Mouse (Mus musculus) heart, embryonic 11.5 days (tissue): Measurements from ENCODE around the gene Det1. TPM values are rescaled to one million over a fixed set of nuclear protein-coding genes. Genes with fewer than 3 reads are reported as not detected.

ENCODE experiments used
- ATAC-seq: fragments of 200-750 bp; cut with Nextera tagmentation; replicated peaks from 2 replicates; pipeline ENCODE4 v1.8.0; 2017; ENCODE audit warnings: moderate library complexity; ENCODE audit not compliant: insufficient number of reproducible peaks, low FRiP score, low TSS enrichment
- H3K27ac ChIP-seq: fragments of 300-500 bp; sonication (generic); 2 replicates; pipeline ENCODE4 v1.5.1; 2014; ENCODE audit warnings: mild to moderate bottlenecking, low read depth, low read length
- H3K27me3 ChIP-seq: fragments of 300-500 bp; sonication (generic); 2 replicates; pipeline ENCODE4 v1.6.1; 2014; ENCODE audit warnings: mild to moderate bottlenecking, low read length, mixed read lengths; ENCODE audit not compliant: control insufficient read depth, insufficient read depth
- H3K36me3 ChIP-seq: fragments of 300-500 bp; sonication (generic); 2 replicates; pipeline ENCODE4 v1.6.1; 2014; ENCODE audit warnings: mild to moderate bottlenecking, low read length, moderate library complexity, mixed read lengths; ENCODE audit not compliant: control insufficient read depth, insufficient read depth
- H3K4me1 ChIP-seq: fragments of 300-500 bp; sonication (generic); 2 replicates; pipeline ENCODE4 v1.6.1; 2014; ENCODE audit warnings: low read length; ENCODE audit not compliant: control insufficient read depth, insufficient read depth
- H3K4me2 ChIP-seq: fragments of 300-500 bp; sonication (generic); 2 replicates; pipeline ENCODE4 v1.6.1; 2014; ENCODE audit warnings: mild to moderate bottlenecking, moderate library complexity
- H3K4me3 ChIP-seq: fragments of 300-500 bp; sonication (generic); 2 replicates; pipeline ENCODE4 v1.5.1; 2014; ENCODE audit warnings: low read depth, low read length
- H3K9ac ChIP-seq: fragments of 300-500 bp; sonication (generic); 2 replicates; pipeline ENCODE4 v1.6.1; 2014; ENCODE audit warnings: mild to moderate bottlenecking, low read depth, low read length, moderate library complexity
- H3K9me3 ChIP-seq: fragments of 300-500 bp; sonication (generic); replicated peaks from 2 replicates; pipeline ENCODE4 v1.6.1; 2016; ENCODE audit warnings: low read length; ENCODE audit not compliant: control insufficient read depth
- WGBS: fragments of 180-500 bp; shearing (Covaris S2); extraction: QIAGEN DNeasy Blood & Tissue Kit; methylation state at CpG from one replicate; pipeline ENCODE4 v1.1.7; 2014; ENCODE audit not compliant: insufficient replicate concordance; 5-methylcytosine and 5-hydroxymethylcytosine counted together
- polyA plus RNA-seq: library from polyadenylated mRNA; unstranded; fragments of >200 nt; fragmentation: Nextera tagmentation; extraction: Ambion mirVana; gene quantifications from 2 replicates; pipeline ENCODE4 v1.2.1, GENCODE M21; 2014

Gene Det1
- polyA plus RNA-seq, 1 experiment from 2014 or later = 12.1 TPM

DNA sequence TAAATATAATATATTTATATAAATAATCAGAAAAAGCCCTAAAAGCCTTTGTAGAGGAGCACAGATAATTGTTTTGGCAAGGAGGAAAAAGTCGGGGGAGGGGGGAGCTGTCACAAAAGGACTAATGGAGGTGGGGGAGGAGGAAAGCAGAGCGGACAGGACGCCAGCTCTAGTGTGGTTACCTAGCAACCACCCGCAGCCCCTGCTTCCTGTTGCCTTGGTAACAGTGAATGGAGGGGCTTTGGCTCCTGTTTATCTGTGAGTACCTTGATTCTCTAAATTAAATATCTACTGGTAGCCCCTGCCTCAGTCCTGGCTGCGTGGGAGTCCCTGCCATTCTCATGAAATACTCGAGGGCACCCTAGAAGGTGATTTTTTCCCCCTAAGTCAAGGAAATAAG is 37.1 kb upstream of the Det1 start:
- Histone ChIP-seq H3K4me1 (peaks cover 5% of the 10 kb centered on the region), H3K27me3 (peaks cover 73% of the 10 kb centered on the region), H3K4me2 (no peak overlapping the region), H3K4me3 (no peak overlapping the region), H3K27ac (no peak overlapping the region), H3K9ac (no peak overlapping the region), H3K9me3 (no peaks in the 10 kb centered on the region), H3K36me3 (no peaks in the 10 kb centered on the region)
- ATAC-seq = no peak
- WGBS = 8% methylated on average over 6 of the region's 6 CpGs

GRCm38 (mm10) chr7:78883726-78884060 is 36.6 kb upstream of the Det1 start:
- no peak overlapping the region for H3K9ac ChIP-seq
- no peak for ATAC-seq
- H3K4me2 ChIP-seq = no peak overlapping the region
- no peaks in the 10 kb centered on the region for H3K36me3 ChIP-seq
- H3K9me3 ChIP-seq = no peaks in the 10 kb centered on the region
- H3K27me3 ChIP-seq = peaks cover 73% of the 10 kb centered on the region
- no peak overlapping the region for H3K27ac ChIP-seq
- peaks cover 5% of the 10 kb centered on the region for H3K4me1 ChIP-seq
- WGBS = 20% methylated on average over 8 of the region's 8 CpGs
- no peak overlapping the region for H3K4me3 ChIP-seq

- Histone ChIP-seq H3K9me3 (no peaks in the 10 kb centered on the region), H3K4me1 (peaks cover 5% of the 10 kb centered on the region), H3K27ac (no peak overlapping the region), H3K36me3 (no peaks in the 10 kb centered on the region), H3K9ac (no peak overlapping the region), H3K4me2 (peak overlapping the region; percentile 29; the same call in 1 of the 2 replicates), H3K27me3 (peaks cover 68% of the 10 kb centered on the region), H3K4me3 (peak overlapping the region; percentile 18; the same call in 1 of the 2 replicates)
- WGBS = 4% methylated on average over 34 of the region's 34 CpGs
- ATAC-seq = no peak
These were observed 36.1 kb upstream of the Det1 start for GRCm38 (mm10) chr7:78883016-78883725.

DNA sequence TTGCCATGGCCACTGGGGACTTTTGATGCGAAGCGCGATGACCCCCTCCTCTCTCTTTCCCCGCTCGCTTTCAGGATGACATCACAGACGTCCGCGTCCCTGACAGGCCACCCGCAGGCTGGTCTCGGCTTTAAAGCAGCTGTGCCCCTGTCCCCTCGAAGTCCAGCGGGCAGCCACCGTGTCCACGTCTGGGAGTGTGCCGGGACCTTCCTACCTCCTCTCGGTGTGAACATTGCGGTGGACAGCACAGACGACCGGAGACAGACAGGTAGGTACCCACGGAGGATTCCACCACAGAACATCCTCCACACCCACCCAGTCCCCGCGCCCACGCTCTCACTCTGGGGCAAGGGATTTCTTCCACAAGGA is 35.4 kb upstream of the Det1 start:
- Histone ChIP-seq H3K9ac (no peak overlapping the region), H3K4me2 (peak overlapping the region; percentile 47), H3K36me3 (no peaks in the 10 kb centered on the region), H3K4me1 (peaks cover 5% of the 10 kb centered on the region), H3K4me3 (peak overlapping the region; percentile 18), H3K27me3 (peaks cover 61% of the 10 kb centered on the region), H3K27ac (no peak overlapping the region), H3K9me3 (no peaks in the 10 kb centered on the region)
- WGBS = 4% methylated on average over 23 of the region's 23 CpGs
- no peak for ATAC-seq

GRCm38 (mm10) chr7:78881607-78882468 is 34.8 kb upstream of the Det1 start:
- Histone ChIP-seq H3K4me1 (peaks cover 5% of the 10 kb centered on the region), H3K9me3 (no peaks in the 10 kb centered on the region), H3K9ac (no peak overlapping the region), H3K27ac (no peak overlapping the region), H3K4me3 (peak overlapping the region; percentile 18; the same call in 1 of the 2 replicates), H3K36me3 (no peaks in the 10 kb centered on the region), H3K27me3 (peaks cover 56% of the 10 kb centered on the region), H3K4me2 (peak overlapping the region; percentile 47)
- ATAC-seq = no peak
- 20% methylated on average over 16 of the region's 16 CpGs for WGBS

- Histone ChIP-seq H3K9me3 (no peaks in the 10 kb centered on the region), H3K4me2 (no peak overlapping the region), H3K27ac (no peak overlapping the region), H3K4me3 (no peak overlapping the region), H3K27me3 (no peaks in the 10 kb centered on the region), H3K4me1 (no peaks in the 10 kb centered on the region), H3K9ac (no peak overlapping the region), H3K36me3 (no peaks in the 10 kb centered on the region)
- ATAC-seq = no peak
- WGBS = 60% methylated on average over 5 of the region's 5 CpGs
These were observed 25.8 kb upstream of the Det1 start for GRCm38 (mm10) chr7:78872831-78873230.

DNA sequence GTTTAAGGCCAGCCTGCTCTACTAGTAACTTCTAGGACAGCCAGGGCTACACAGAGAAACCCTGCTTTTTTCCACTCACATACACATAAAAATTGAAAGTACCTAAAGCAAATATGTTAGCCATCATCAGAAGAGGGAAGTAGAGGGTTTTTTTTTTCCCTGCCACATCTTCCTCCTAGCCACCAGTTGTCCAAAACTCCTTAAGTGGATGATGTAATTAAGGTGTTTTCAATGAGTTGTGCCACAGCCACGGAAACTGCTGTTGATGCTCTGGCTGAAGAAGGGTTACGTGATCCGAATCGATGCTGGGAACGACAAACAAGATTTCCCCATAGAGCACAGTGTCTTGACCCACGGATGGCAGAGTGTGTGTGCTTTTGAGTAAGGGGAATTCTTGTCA is 25.3 kb upstream of the Det1 start:
- 80% methylated on average over 6 of the region's 6 CpGs for WGBS
- H3K27ac ChIP-seq = no peak overlapping the region
- no peak overlapping the region for H3K9ac ChIP-seq
- no peaks in the 10 kb centered on the region for H3K36me3 ChIP-seq
- H3K4me2 ChIP-seq = no peak overlapping the region
- H3K4me1 ChIP-seq = no peaks in the 10 kb centered on the region
- ATAC-seq = no peak
- H3K9me3 ChIP-seq = no peaks in the 10 kb centered on the region
- H3K4me3 ChIP-seq = no peak overlapping the region
- H3K27me3 ChIP-seq = no peaks in the 10 kb centered on the region

GRCm38 (mm10) chr7:78868731-78869130 is 21.7 kb upstream of the Det1 start:
- Histone ChIP-seq H3K9me3 (no peaks in the 10 kb centered on the region), H3K4me2 (no peak overlapping the region), H3K9ac (no peak overlapping the region), H3K27me3 (no peaks in the 10 kb centered on the region), H3K27ac (no peak overlapping the region), H3K4me3 (no peak overlapping the region), H3K36me3 (no peaks in the 10 kb centered on the region), H3K4me1 (no peaks in the 10 kb centered on the region)
- 61% methylated on average over 5 of the region's 5 CpGs for WGBS
- ATAC-seq = no peak
